Mouse (Mus musculus): ENCODE measurements around the gene Lrriq4.

Lrriq4 gene

GRCm38 (mm10) chr3:30644207-30644606, at the start of gene Lrriq4:
Lrriq4 (plus strand) TSS chr3:30644507.
- DNase-seq = peak; percentile 30 to 45

GRCm38 (mm10) chr3:30595111-30595832, 49.0 kb upstream of the Lrriq4 start:
- peak; percentile 62 to 71 for DNase-seq

- DNase-seq = no peak
These were observed 47.0 kb upstream of the Lrriq4 start for GRCm38 (mm10) chr3:30597271-30597670.

- DNase-seq = peak; percentile 80 to 82
These were observed 44.4 kb upstream of the Lrriq4 start, which contains the start of gene Actrt3 for GRCm38 (mm10) chr3:30599711-30600545. Actrt3 (minus strand) TSS chr3:30599939.

GRCm38 (mm10) chr3:30600717-30601116, 43.6 kb upstream of the Lrriq4 start:
- peak; percentile 54 to 61 for DNase-seq

- DNase-seq = peak; percentile 91 to 93
These were observed 43.1 kb upstream of the Lrriq4 start for GRCm38 (mm10) chr3:30601175-30601574.

GRCm38 (mm10) chr3:30601610-30602064, 42.7 kb upstream of the Lrriq4 start:
- no peak for DNase-seq

- peak; percentile 97 to 98 for DNase-seq
These were observed 42.1 kb upstream of the Lrriq4 start, which contains the start of gene Mynn for GRCm38 (mm10) chr3:30602065-30602739. Mynn (plus strand) TSS chr3:30602065.

GRCm38 (mm10) chr3:30602740-30603098, 41.6 kb upstream of the Lrriq4 start:
- DNase-seq = peak in 1 of 2 experiments; percentile 74

GRCm38 (mm10) chr3:30603256-30603655, 41.1 kb upstream of the Lrriq4 start:
- DNase-seq = no peak

- no peak for DNase-seq
These were observed 35.3 kb upstream of the Lrriq4 start for GRCm38 (mm10) chr3:30608999-30609398.

- DNase-seq = no peak
These were observed 33.4 kb upstream of the Lrriq4 start for GRCm38 (mm10) chr3:30610930-30611329.

- DNase-seq = no peak
These were observed 24.2 kb upstream of the Lrriq4 start for GRCm38 (mm10) chr3:30620132-30620531.

GRCm38 (mm10) chr3:30633681-30634080, 10.6 kb upstream of the Lrriq4 start:
- DNase-seq = no peak

- peak in 1 of 2 experiments; percentile 11 for DNase-seq
These were observed 8.7 kb upstream of the Lrriq4 start for GRCm38 (mm10) chr3:30635629-30636028.

GRCm38 (mm10) chr3:30646761-30647160, 2.5 kb downstream of the Lrriq4 start:
- DNase-seq = no peak

GRCm38 (mm10) chr3:30647440-30648090, 3.3 kb downstream of the Lrriq4 start, which contains the start of gene Lrrc34:
Lrrc34 (minus strand) TSS chr3:30647869.
- DNase-seq = peak; percentile 27 to 42

- no peak for DNase-seq
These were observed 4.2 kb downstream of the Lrriq4 start for GRCm38 (mm10) chr3:30648466-30648865.

- DNase-seq = peak; percentile 15 to 31
These were observed 5.9 kb downstream of the Lrriq4 start for GRCm38 (mm10) chr3:30650062-30650841.

- no peak for DNase-seq
These were observed 11.6 kb downstream of the Lrriq4 start for GRCm38 (mm10) chr3:30655937-30656336.

- DNase-seq = no peak
These were observed 14.2 kb downstream of the Lrriq4 start for GRCm38 (mm10) chr3:30658486-30658885.

- DNase-seq = no peak
These were observed 38.9 kb downstream of the Lrriq4 start for GRCm38 (mm10) chr3:30683190-30683589.
